Mouse (Mus musculus): ENCODE measurements at regions not wholly inside any gene's neighbourhood (a gene's known extent, or its start where the extent isn't known, plus 50 kb on each side); places are given as distances from the start of the nearest gene placed in this dataset.

DNA sequence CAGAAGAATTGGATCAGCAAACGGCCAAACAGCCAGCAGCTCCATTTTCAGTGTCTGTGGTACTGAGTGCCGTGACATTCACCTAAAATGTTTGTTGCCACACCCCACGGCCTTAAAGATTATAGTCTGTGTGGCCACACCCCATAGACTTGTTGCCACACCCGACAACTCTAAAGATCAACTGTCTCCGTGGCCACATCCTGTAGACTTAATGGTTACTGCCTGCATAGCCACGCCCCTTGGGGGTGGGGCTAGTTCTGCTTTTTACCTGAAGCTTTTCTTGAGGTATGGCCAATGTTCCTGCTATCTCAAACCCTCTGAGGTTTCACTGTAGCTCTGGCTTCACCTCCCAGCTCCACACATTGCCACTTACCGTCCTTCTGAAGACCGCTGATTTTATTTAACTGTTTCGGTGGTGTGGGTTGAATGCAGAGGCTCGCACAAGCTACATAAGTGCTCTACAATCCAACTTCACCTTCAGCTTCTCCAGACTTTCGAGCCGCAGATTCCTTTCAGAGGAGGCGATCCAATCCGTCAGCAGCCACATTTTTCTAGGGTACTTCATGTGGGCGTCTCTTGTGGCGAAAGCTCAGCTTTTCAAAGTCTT, 56.5 kb upstream of the Arhgap24 start:
- DNase-seq (ENCODE audit: low spot score) (no peak), ATAC-seq (no peak)
- no peak overlapping the region for H3K4me3 ChIP-seq (ENCODE audit: low read length)
- H3K36me3 ChIP-seq (ENCODE audit: insufficient read depth, low read length), result no peaks in the 10 kb centered on the region
- no peaks in the 10 kb centered on the region for H3K27me3 ChIP-seq (ENCODE audit: insufficient read depth, low read length)
- no peak overlapping the region for H3K27ac ChIP-seq
- no peaks in the 10 kb centered on the region for H3K9me3 ChIP-seq (ENCODE audit: low read length)
- H3K4me1 ChIP-seq (ENCODE audit: insufficient read depth, low read length), result no peaks in the 10 kb centered on the region
- no peak for TF ChIP-seq CTCF (IDR thresholded peaks at IDR 0.05; ENCODE audit: low read depth)
- WGBS, result 90% methylated on average over 16 of the region's 16 CpGs
- no peak overlapping the region for H3K4me2 ChIP-seq (ENCODE audit: low read depth, low read length)
- no peak overlapping the region for H3K9ac ChIP-seq (replicated peaks; ENCODE audit: low read length)

DNA sequence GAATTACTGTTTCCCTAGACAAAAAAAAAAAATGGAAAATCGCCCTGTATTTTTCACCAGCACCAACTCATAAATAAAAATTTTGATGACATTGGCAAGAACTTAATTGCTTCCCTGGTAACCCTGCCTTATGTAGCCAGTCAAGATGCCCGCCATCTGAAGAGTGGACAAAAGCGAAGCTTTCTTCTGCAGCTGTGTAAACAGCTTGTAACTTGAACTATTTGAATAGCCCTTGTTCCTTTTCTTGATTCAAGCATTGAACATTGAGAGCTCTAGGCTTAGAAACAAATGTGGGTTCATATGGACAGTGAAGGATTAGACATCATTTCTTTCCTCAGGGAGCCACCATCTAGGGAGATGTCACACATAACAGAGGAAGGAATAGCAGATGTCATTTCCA, 52.9 kb upstream of the Arhgap24 start:
- 74% methylated on average over 3 of the region's 3 CpGs for WGBS
- H3K27ac ChIP-seq, result no peak overlapping the region
- no peak overlapping the region for H3K4me2 ChIP-seq (ENCODE audit: low read depth, low read length)
- H3K36me3 ChIP-seq (ENCODE audit: insufficient read depth, low read length), result no peaks in the 10 kb centered on the region
- no peak overlapping the region for H3K9ac ChIP-seq (replicated peaks; ENCODE audit: low read length)
- H3K4me1 ChIP-seq (ENCODE audit: insufficient read depth, low read length), result no peaks in the 10 kb centered on the region
- no peak for DNase-seq (ENCODE audit: low spot score)
- H3K4me3 ChIP-seq (ENCODE audit: low read length), result no peak overlapping the region
- no peak for TF ChIP-seq CTCF (IDR thresholded peaks at IDR 0.05; ENCODE audit: low read depth)
- H3K9me3 ChIP-seq (ENCODE audit: low read length), result no peaks in the 10 kb centered on the region
- ATAC-seq, result no peak
- no peaks in the 10 kb centered on the region for H3K27me3 ChIP-seq (ENCODE audit: insufficient read depth, low read length)

All from hindbrain, postnatal 0 days (tissue).